Mouse (Mus musculus): ENCODE results near the gene Ccdc33.

GRCm38 (mm10) chr9:58156819-58157560 lies 38.4 kb upstream of the Ccdc33 start:
- TF ChIP-seq POLR2A (IDR thresholded peaks at IDR 0.05; ENCODE audit: borderline replicate concordance, extremely low read depth, low read depth, low read length) = no peak
- TF ChIP-seq CTCF (IDR thresholded peaks at IDR 0.05; ENCODE audit: insufficient read depth, low read length) = no peak
